Mouse (Mus musculus) forebrain, embryonic 10.5 days (tissue): ENCODE measurements around the gene Defb35. TPM values are rescaled to one million over a fixed set of nuclear protein-coding genes. Genes with fewer than 3 reads are reported as not detected.

ENCODE experiments used
- DNase-seq: peaks from one replicate; pipeline ENCODE4 v3.0.0-alpha.2; 2017; ENCODE audit warnings: low spot score; ENCODE audit errors: extremely low spot score
- H3K27ac ChIP-seq: fragments of 300-500 bp; sonication (generic); 2 replicates; pipeline ENCODE4 v1.5.1; 2016; ENCODE audit warnings: mild to moderate bottlenecking
- H3K27me3 ChIP-seq: fragments of 300-500 bp; sonication (generic); 2 replicates; pipeline ENCODE4 v1.6.1; 2016; ENCODE audit warnings: mild to moderate bottlenecking; ENCODE audit not compliant: poor library complexity, severe bottlenecking
- H3K36me3 ChIP-seq: fragments of 300-500 bp; sonication (generic); replicated peaks from 2 replicates; pipeline ENCODE4 v1.6.1; 2016; ENCODE audit warnings: mild to moderate bottlenecking, moderate library complexity
- H3K4me1 ChIP-seq: fragments of 300-500 bp; sonication (generic); 2 replicates; pipeline ENCODE4 v1.6.1; 2016
- H3K4me3 ChIP-seq: fragments of 300-500 bp; sonication (generic); 2 replicates; pipeline ENCODE4 v1.5.1; 2016; ENCODE audit warnings: mild to moderate bottlenecking, moderate library complexity
- H3K9me3 ChIP-seq: fragments of 300-500 bp; sonication (generic); 2 replicates; pipeline ENCODE4 v1.6.1; 2016; ENCODE audit warnings: mild to moderate bottlenecking, moderate library complexity
- WGBS: fragments of 180-500 bp; shearing (Covaris S2); methylation state at CpG from one replicate; pipeline ENCODE4 v1.1.7; 2016; 5-methylcytosine and 5-hydroxymethylcytosine counted together
- polyA plus RNA-seq: library from polyadenylated mRNA; unstranded; fragments of >200 nt; fragmentation: Nextera tagmentation; extraction: Ambion mirVana; gene quantifications from 2 replicates; pipeline ENCODE4 v1.2.1, GENCODE M21; 2016

Gene Defb35
- polyA plus RNA-seq, 1 experiment from 2014 or later = not detected

DNA sequence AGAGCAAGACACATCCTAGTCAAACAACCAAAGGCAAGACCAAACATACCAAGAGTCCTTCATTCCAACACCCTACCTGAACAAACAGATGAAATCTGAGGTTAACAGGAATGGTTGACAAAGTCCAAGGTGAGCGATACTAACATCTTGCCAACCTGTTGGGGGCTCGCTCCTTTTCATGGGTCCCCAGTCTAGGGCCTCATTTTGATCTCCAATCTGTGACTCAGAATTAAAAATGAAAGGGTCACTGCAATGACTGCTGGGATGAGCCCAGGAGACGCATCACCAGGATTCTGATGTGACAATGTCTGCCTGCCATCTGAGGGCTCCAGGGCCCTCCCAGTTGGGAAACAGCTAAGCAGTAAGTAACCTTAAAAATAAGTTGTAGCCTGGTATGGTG lies 31.3 kb downstream of the Defb35 start, which contains the start of gene Ccdc70:
Gene Ccdc70 (plus strand): TSS at position 301 of the 400 bp plus-strand sequence.
- DNase-seq = no peak
- Histone ChIP-seq H3K4me1 (no peaks in the 10 kb centered on the region), H3K4me3 (no peak within 1 kb of the TSS), H3K27me3 (no peaks in the 10 kb centered on the region), H3K36me3 (no peaks in the 10 kb centered on the region), H3K9me3 (no peaks in the 10 kb centered on the region), H3K27ac (no peak within 1 kb of the TSS)
- WGBS = 91% methylated on average over 3 of the region's 3 CpGs

DNA sequence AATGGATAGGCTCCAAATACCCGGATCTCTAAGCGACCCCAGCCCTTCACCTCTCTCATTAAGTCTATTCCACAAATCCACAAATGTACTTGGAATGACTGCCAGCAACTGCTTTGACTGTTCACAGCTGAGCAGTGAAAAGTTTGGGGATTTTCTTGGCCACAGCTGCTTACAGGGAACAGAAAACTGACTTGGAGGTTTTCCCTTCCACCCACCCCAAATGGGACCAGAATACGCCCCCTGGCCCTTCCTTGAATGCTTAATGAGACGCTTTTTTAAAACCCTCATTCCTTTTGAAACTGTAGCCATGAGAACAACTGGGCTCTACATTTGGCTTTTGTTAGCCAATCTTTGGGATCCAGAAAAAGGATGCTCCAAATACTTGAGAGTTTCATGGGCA lies 40.0 kb downstream of the Defb35 start:
- Histone ChIP-seq H3K9me3 (no peaks in the 10 kb centered on the region), H3K4me1 (no peaks in the 10 kb centered on the region), H3K27ac (no peak overlapping the region), H3K36me3 (no peaks in the 10 kb centered on the region), H3K27me3 (no peaks in the 10 kb centered on the region), H3K4me3 (no peak overlapping the region)
- no peak for DNase-seq
- WGBS = 75% methylated on average over 4 of the region's 4 CpGs

DNA sequence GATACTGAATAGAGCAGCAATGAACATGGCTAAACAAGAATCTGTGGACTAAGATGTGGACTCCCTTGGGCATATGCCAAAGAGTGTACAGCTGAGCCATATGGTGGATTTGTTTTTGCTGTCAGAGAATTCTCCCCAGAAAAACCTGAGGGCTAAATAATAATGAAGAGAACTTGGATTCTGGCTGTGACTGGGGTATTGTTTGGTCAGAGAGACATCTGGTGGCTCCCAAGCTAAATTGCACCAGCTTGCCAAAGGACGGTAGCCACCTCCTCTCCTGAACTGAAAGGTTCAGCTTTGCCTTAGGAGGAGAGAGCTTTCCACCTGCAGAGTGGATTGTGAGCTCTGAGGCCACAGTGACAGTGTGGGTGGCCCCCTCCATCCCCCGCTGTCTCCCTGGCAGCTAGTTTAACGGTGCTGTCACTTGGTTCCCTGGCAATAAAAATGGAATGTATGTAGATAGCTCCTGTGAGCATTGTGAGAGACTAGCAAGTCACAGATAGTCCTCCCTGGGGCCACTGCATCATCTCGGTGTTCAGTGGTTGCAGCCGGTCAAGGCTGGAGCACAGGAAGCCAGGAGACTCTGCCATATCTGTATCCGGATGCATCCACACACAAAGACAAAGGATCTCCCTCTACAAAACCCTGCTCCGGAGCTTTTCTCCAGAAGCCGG lies 43.6 kb downstream of the Defb35 start:
- Histone ChIP-seq H3K4me3 (no peak overlapping the region), H3K27ac (no peak overlapping the region), H3K36me3 (no peaks in the 10 kb centered on the region), H3K9me3 (no peaks in the 10 kb centered on the region), H3K4me1 (no peaks in the 10 kb centered on the region), H3K27me3 (no peaks in the 10 kb centered on the region)
- WGBS = 67% methylated on average over 8 of the region's 8 CpGs
- DNase-seq = no peak

Other genes starting within 250 kb of the Defb35 start
- not detected in 2 replicates for gene AY761184, start 234.7 kb upstream of the Defb35 start, polyA plus RNA-seq
- not detected in 2 replicates for gene Defa24, start 203.9 kb upstream of the Defb35 start, polyA plus RNA-seq
- gene Defb50, start 114.8 kb upstream of the Defb35 start, polyA plus RNA-seq = not detected in 2 replicates
- not detected in 2 replicates for gene Defb2, start 98.4 kb upstream of the Defb35 start, polyA plus RNA-seq
- not detected in 2 replicates for gene Defb10, start 79.5 kb upstream of the Defb35 start, polyA plus RNA-seq
- gene Defb9, start 52.9 kb upstream of the Defb35 start, polyA plus RNA-seq = not detected in 2 replicates
- gene Defb11, start 31.9 kb upstream of the Defb35 start, polyA plus RNA-seq = not detected in 2 replicates
- gene Defb15, start 5.6 kb upstream of the Defb35 start, polyA plus RNA-seq = not detected in 2 replicates
- not detected in 2 replicates for gene Defb13, start 8.4 kb downstream of the Defb35 start, polyA plus RNA-seq
- not detected in 2 replicates for gene Fam90a1a, start 20.4 kb downstream of the Defb35 start, polyA plus RNA-seq
- not detected in 2 replicates for gene Ccdc70, start 31.4 kb downstream of the Defb35 start, polyA plus RNA-seq
- gene Atp7b, start 122.0 kb downstream of the Defb35 start, polyA plus RNA-seq = 2.3 and 2.7 TPM in 2 replicates
- 34.6 and 41.6 TPM in 2 replicates for gene Alg11, start 122.4 kb downstream of the Defb35 start, polyA plus RNA-seq
- gene Nek5, start 186.7 kb downstream of the Defb35 start, polyA plus RNA-seq = not detected in 2 replicates
- gene Nek3, start 228.1 kb downstream of the Defb35 start, polyA plus RNA-seq = 5.8 and 6.1 TPM in 2 replicates
- 57.3 and 59.8 TPM in 2 replicates for gene Ckap2, start 247.5 kb downstream of the Defb35 start, polyA plus RNA-seq